Mouse (Mus musculus): ENCODE measurements at regions not wholly inside any gene's neighbourhood (a gene's known extent, or its start where the extent isn't known, plus 50 kb on each side); places are given as distances from the start of the nearest gene placed in this dataset.

DNA sequence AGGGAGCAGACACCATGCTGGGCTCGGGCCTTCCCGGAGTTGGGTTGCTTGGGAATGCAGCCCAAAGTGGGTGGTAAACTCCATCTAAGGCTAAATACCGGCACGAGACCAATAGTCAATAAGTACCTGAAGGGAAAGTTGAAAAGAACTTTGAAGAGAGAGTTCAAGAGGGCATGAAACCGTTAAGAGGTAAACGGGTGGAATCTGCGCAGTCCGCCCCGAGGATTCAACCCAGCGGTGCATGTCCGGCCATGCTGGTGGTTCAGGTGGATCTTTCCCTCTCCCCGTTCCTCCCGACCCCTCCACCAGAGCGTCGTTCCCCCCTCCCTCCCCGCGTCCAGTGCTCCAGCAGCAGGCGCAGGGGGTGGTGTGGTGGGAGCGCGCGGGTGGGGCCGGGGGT, 179.1 kb upstream of the Arhgef26 start:
- peak; percentile 47 to 93 for DNase-seq (ENCODE audit: low spot score in 2 of 2)

- DNase-seq (ENCODE audit: low spot score in 2 of 2), result no peak
Measured at GRCm38 (mm10) chr3:62170647-62171046, 167.5 kb upstream of the Arhgef26 start.

DNA sequence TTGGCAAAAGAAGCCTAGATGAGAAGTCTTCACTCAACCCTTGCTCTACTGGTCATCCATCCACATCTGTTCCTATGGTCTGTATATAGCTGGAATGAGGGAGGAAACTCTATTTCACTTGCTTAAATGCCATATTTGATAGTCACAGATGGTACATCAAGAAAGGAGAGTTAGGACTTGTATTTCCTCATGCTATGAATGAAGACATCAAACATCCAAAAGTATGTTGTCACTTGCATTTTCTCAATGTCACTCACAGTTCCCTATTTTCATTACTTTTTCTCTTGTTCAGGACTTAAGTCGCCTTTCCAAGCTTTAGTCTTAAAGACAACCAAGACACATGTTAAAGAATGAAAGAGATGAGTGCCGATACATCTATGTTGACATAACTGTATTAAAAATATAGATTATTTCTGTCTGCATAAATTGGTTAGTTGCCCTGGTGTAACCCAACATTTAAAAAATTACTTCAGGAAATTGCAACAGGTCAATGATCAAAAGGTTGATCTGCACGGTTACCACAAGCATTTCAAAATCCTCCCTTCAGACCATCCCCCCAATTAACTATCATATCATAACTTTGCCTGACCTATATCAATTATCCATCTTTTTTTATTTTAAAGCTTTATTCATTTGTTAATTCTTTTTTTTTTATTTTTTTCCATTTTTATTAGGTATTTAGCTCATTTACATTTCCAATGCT, 150.2 kb upstream of the Arhgef26 start:
- no peak for DNase-seq (ENCODE audit: low spot score in 2 of 2)

- DNase-seq (ENCODE audit: low spot score in 2 of 2), result no peak
Measured at GRCm38 (mm10) chr3:62192466-62192865, 145.7 kb upstream of the Arhgef26 start.

- DNase-seq (ENCODE audit: low spot score in 2 of 2), result no peak
Measured at GRCm38 (mm10) chr3:62194421-62194820, 143.7 kb upstream of the Arhgef26 start.

- DNase-seq (ENCODE audit: low spot score in 2 of 2), result no peak
Measured at GRCm38 (mm10) chr3:62196679-62197078, 141.5 kb upstream of the Arhgef26 start.

DNA sequence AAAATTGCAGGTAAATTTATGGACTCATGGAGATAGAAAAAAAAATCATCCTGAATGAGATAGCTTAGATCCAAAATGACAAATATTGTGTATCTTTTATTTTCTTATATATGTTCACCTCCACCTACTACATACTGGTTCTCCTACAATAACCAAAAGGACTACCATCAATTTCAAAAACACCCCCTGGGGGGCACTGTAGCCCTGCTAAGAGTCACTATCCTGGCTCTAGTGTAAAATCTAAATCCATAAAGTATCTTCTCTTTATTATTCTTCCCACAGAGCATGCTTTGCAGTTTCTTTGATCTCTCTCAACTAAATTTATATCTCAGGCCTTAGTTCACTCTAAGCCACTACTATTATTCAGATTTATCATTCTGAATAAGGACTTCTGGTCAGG, 122.3 kb upstream of the Arhgef26 start:
- no peak for DNase-seq (ENCODE audit: low spot score in 2 of 2)

DNA sequence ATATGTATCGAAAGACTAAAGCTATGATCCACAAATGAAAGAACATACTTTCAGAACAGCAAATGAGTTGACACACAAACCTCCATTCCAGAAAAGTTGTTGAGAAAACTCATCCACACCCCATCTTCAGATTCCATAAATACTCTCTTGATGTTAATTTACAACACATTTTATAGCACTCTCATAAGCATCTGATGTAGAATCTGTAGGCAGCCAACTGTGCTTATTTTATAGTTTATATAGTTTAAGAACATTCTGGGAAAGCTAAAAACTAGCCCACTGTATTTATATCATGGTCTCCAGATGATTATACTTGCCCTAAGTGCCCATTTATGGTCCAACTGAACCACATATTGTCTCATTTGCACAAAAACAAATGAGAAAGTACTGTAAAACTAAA, 120.8 kb upstream of the Arhgef26 start:
- no peak for DNase-seq (ENCODE audit: low spot score in 2 of 2)

- no peak for DNase-seq (ENCODE audit: low spot score in 2 of 2)
Measured at GRCm38 (mm10) chr3:62227697-62228096, 110.4 kb upstream of the Arhgef26 start.

- DNase-seq (ENCODE audit: low spot score in 2 of 2), result no peak
Measured at GRCm38 (mm10) chr3:62228156-62228555, 110.0 kb upstream of the Arhgef26 start.

DNA sequence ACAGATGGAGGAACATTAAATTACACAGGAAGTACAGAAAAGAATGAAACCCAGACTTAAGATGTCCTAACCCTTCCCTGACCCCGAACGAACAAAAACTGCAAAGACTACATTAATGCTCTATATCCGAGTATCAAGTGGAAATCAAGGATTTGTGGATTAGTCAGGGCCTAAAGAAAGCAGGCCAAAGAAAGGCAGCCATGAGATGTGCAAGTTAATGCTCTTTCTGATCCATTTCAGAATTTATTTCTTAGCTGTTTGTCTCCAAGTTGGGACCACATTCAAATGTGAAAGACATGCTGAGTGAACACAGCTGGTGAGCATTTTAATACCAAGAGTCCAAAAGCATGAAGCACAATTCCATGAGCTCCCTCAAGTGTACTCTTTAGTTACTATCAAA, 97.1 kb upstream of the Arhgef26 start:
- no peak for DNase-seq (ENCODE audit: low spot score in 2 of 2)

- DNase-seq (ENCODE audit: low spot score in 2 of 2), result no peak
Measured at GRCm38 (mm10) chr3:62271703-62272102, 66.4 kb upstream of the Arhgef26 start.

DNA sequence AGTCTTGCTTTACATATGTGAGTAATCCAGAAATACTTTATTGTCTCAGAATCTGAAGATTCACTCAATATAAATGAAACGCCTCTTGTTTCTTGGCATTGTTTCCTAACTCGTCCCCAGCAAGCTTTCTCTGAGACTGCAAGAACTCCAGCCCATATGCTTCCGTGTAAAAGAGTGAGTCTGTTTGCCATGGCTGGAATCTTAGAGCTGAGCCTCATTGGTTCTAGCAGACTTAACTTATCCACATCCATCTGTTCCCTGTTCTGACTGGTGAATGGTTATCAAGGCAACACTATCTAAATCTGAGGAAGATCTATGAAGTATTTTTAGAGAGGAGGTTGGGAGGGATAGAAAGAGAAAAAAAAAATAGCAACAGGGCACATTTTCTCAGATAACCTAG, 59.9 kb upstream of the Arhgef26 start:
- DNase-seq (ENCODE audit: low spot score in 2 of 2), result no peak

GRCm38 (mm10) chr3:62280960-62281359, 57.2 kb upstream of the Arhgef26 start:
- no peak for DNase-seq (ENCODE audit: low spot score in 2 of 2)

Measured in spleen, postnatal 4 days (tissue).